Mouse (Mus musculus): ENCODE results near the gene Slc10a7. TPM values are rescaled to one million over a fixed set of nuclear protein-coding genes. Genes with fewer than 3 reads are reported as not detected.

The Slc10a7 gene
- 22.0 TPM for polyA plus RNA-seq (2014; fragmentation: Illumina TruSeq; extraction: RNeasy Lipid Tissue Mini Kit (QIAGEN cat#74804); ENCODE audit: low read depth, low replicate concordance)

DNA sequence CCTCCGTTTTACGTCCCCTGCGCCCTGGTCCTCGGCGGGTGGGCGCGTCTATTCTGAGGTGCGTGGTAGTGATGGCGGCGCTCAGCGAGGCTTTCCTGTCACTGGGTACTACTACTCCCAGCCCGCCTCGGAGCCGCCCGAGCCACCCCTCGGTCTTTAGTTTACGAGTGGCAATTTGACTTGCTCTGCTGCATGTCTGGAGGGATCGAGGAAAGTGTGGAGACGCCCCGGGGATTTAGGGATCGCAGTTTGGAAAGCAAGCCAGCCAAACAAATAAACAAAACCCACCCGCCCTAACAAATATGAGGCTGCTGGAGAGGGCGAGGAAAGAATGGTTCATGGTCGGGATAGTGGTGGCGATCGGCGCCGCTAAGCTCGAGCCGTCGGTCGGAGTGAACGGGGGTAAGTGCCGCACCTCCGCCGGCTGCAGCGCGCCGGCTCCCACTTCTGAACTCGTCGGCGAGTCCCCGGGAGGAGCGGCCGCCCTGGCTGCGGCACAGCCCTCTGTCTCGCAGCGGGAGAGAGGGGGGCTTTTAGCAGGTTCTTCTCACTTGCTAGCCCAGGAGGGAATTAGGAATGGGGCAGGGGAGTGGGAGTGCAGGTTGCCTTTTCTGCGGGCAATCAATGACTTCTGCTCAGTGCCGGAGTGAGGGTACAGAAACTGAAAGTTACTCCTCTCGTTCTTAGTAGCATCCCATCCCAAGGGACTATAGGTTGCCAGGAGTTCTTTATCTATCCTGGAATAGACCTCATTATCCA is at the start of gene Slc10a7:
TSS of gene Slc10a7 (plus strand) at position 74 of the 759 bp plus-strand sequence.

DNA sequence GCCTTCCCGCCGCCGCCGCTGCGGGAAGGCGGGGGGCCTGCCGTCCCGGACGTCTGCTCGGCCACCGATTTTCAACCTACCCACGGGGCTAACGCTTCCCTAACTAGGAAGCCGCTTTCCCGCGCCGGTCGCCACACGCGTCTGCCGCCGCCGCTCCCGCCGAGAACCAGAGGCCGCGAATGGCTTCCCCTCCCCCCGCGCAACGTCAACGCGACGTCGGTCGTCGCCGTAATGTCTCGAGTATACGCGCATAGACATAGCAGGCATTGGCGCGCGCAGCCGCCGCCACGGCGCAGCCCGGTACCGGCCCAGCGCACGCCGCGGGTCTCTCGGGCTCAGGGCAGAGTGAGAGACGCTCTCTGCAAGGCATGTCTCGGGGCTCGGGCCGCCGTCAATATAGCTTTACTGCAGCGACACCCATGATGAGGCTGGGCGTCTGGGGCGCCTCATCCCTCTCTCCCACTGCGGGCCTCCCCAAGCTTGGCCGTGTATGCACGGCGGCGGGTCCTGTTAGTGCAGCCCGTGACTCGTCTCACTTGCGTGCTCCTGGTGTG is 350 bp upstream of the Slc10a7 start, which contains the start of gene Rbmxl1:
TSS of gene Rbmxl1 (minus strand) at position 180 of the 554 bp plus-strand sequence.

Other genes with a start within 250 kb of the Slc10a7 start
- gene Pou4f2, start 72.7 kb upstream of the Slc10a7 start, polyA plus RNA-seq (2014; fragmentation: Illumina TruSeq; extraction: RNeasy Lipid Tissue Mini Kit (QIAGEN cat#74804); ENCODE audit: low read depth, low replicate concordance) = not detected
- gene Rbmxl1, start 448 bp upstream of the Slc10a7 start, polyA plus RNA-seq (2014; fragmentation: Illumina TruSeq; extraction: RNeasy Lipid Tissue Mini Kit (QIAGEN cat#74804); ENCODE audit: low read depth, low replicate concordance) = 32.7 TPM

Data from sigmoid colon, adult 10 weeks (tissue).